Mouse (Mus musculus): ENCODE data around the gene Lrriq3. TPM values are rescaled to one million over a fixed set of nuclear protein-coding genes. Genes with fewer than 3 reads are reported as not detected.

The Lrriq3 gene
- polyA plus RNA-seq, 1 experiment = 0.12 TPM

DNA sequence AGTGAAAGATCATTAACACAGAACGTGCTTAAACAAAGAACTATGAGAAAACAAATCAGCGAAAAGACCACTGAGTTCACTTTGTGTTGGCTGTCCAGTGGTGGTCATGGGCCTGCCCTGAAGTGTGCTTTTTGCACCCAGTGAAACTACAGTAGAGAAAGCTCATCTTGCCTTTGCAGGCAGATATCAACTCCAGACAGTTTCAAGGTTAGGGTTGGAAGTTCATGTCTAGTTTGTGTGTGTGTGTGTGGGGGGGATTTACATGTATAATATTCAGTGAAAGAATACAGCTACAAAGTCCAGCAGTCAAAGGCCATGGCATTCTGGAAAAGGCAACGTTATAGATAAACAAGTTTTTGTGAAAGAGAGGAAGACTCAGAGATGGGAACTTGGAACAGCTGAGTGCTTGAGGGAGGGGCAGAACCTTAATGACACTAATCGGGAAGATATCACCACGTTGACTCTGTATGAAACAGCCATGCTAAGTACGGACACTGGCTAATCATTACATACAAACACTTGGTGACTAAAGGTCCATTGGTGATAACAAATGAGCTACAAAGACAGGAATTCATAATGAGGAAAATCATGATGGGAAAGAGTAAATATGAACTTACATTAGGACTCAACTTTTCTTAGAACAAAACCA, 34.3 kb upstream of the Lrriq3 start:
- H3K4me3 ChIP-seq (ENCODE audit: extremely low read depth, insufficient read depth, insufficient read length) = no peak overlapping the region
- TF ChIP-seq POLR2A (IDR thresholded peaks at IDR 0.05; ENCODE audit: low read depth, low read length) = no peak
- TF ChIP-seq CTCF (IDR thresholded peaks at IDR 0.05; ENCODE audit: extremely low read depth, insufficient read depth, insufficient read length, insufficient replicate concordance) = no peak
- 82% methylated on average over 6 of the region's 6 CpGs for WGBS
- no peaks in the 10 kb centered on the region for H3K4me1 ChIP-seq (ENCODE audit: control insufficient read depth, insufficient read depth, insufficient read length)
- no peak overlapping the region for H3K27ac ChIP-seq (ENCODE audit: insufficient read depth, low read length)
- no peaks in the 10 kb centered on the region for H3K36me3 ChIP-seq (ENCODE audit: control insufficient read depth, insufficient read depth, low read length)
- DNase-seq (ENCODE audit: low read depth in 1 of 2, low spot score in 2 of 2) = no peak
- no peaks in the 10 kb centered on the region for H3K27me3 ChIP-seq (ENCODE audit: control insufficient read depth, insufficient read depth, low read length)

DNA sequence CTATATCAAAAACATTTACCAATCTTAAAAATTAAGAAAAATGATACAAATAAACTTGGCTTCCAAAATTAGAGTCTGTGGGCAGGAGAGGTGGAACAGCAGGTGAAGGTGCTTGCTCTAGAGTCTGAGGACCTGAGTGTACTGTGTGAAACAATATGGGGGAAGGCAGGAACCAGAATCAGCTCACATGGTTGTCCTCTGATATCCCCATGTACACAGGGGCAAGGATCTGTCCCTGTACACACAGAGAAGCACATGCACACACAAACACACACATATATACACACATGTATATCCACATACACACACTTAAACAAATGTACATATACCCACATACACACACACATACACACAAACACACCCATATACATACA, 33.8 kb upstream of the Lrriq3 start:
- no peak for DNase-seq (ENCODE audit: low read depth in 1 of 2, low spot score in 2 of 2)
- Histone ChIP-seq H3K4me1 (ENCODE audit: control insufficient read depth, insufficient read depth, insufficient read length) (no peaks in the 10 kb centered on the region), H3K4me3 (ENCODE audit: extremely low read depth, insufficient read depth, insufficient read length) (no peak overlapping the region), H3K27ac (ENCODE audit: insufficient read depth, low read length) (no peak overlapping the region), H3K36me3 (ENCODE audit: control insufficient read depth, insufficient read depth, low read length) (no peaks in the 10 kb centered on the region), H3K27me3 (ENCODE audit: control insufficient read depth, insufficient read depth, low read length) (no peaks in the 10 kb centered on the region)
- TF ChIP-seq POLR2A (IDR thresholded peaks at IDR 0.05; ENCODE audit: low read depth, low read length) (no peak), CTCF (IDR thresholded peaks at IDR 0.05; ENCODE audit: extremely low read depth, insufficient read depth, insufficient read length, insufficient replicate concordance) (no peak)

DNA sequence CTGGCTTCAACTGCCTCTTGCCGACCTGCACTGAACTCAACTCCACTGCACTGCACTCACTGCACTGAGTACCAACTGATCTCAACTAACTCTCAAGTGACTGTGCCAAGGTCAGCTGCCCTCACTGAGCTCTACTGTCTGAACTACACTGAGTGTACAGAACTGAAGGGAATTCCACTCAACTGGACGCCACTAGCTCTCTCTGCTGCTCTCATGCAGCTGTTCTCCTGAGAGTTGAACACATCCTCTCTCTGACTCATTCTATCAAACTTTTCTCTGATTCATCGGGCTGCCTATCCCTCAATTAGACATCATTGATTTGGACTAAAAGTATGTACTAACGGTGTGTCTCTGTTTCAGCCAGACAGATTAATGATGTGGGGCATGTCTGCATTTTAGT, 15.3 kb upstream of the Lrriq3 start:
- Histone ChIP-seq H3K36me3 (ENCODE audit: control insufficient read depth, insufficient read depth, low read length) (no peaks in the 10 kb centered on the region), H3K4me1 (ENCODE audit: control insufficient read depth, insufficient read depth, insufficient read length) (no peaks in the 10 kb centered on the region), H3K27me3 (ENCODE audit: control insufficient read depth, insufficient read depth, low read length) (no peaks in the 10 kb centered on the region), H3K27ac (ENCODE audit: insufficient read depth, low read length) (no peak overlapping the region), H3K4me3 (ENCODE audit: extremely low read depth, insufficient read depth, insufficient read length) (no peak overlapping the region)
- TF ChIP-seq POLR2A (IDR thresholded peaks at IDR 0.05; ENCODE audit: low read depth, low read length) (no peak), CTCF (IDR thresholded peaks at IDR 0.05; ENCODE audit: extremely low read depth, insufficient read depth, insufficient read length, insufficient replicate concordance) (no peak)
- 86% methylated on average over 4 of the region's 4 CpGs for WGBS
- no peak for DNase-seq (ENCODE audit: low read depth in 1 of 2, low spot score in 2 of 2)

DNA sequence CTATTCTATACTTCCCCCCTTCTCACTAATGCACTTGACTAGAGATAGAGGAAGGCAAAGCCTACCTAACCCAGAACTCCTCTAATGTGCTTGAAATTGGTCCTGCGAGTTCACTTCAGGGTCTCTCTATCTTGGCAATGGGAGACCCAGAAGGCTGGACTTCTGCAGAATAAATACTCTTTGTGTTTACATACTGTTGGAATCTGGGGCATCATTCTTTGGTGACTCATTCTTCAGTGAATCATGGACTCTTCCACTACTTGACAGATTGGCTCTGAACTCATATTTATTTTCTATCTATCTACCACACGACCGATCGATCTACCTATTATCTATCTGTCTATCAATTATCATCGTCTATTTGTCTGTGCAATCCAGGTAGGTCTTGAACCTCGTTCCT, 1.2 kb upstream of the Lrriq3 start:
- TF ChIP-seq CTCF (IDR thresholded peaks at IDR 0.05; ENCODE audit: extremely low read depth, insufficient read depth, insufficient read length, insufficient replicate concordance) = no peak
- H3K4me3 ChIP-seq (ENCODE audit: extremely low read depth, insufficient read depth, insufficient read length) = no peak overlapping the region
- H3K27ac ChIP-seq (ENCODE audit: insufficient read depth, low read length) = no peak overlapping the region
- WGBS = 97% methylated on average over 6 of the region's 6 CpGs
- no peaks in the 10 kb centered on the region; the same call in 1 of the 2 replicates for H3K4me1 ChIP-seq (ENCODE audit: control insufficient read depth, insufficient read depth, insufficient read length)
- peaks cover 8% of the 10 kb centered on the region for H3K36me3 ChIP-seq (ENCODE audit: control insufficient read depth, insufficient read depth, low read length)
- no peaks in the 10 kb centered on the region for H3K27me3 ChIP-seq (ENCODE audit: control insufficient read depth, insufficient read depth, low read length)
- no peak for DNase-seq (ENCODE audit: low read depth in 1 of 2, low spot score in 2 of 2)

DNA sequence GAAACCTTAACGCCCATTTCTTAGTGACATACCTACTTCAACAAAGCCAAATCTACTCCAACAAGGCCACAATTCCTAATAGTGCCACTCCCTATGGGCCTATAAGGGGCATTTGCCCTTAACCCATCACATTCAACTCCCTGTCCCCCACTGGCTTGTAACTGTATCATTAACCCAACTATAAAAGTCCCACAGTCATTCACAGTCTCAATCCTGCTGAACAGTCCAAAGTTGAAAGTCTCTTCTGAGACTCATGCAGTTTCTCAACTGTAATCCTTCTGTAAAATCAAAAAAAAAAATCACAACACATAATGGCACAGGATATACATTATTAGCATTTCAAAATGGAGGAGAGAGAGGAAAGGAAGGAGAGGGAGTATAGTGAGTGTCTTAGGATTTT, 6.0 kb downstream of the Lrriq3 start:
- H3K36me3 ChIP-seq (ENCODE audit: control insufficient read depth, insufficient read depth, low read length) = no peaks in the 10 kb centered on the region
- DNase-seq (ENCODE audit: low read depth in 1 of 2, low spot score in 2 of 2) = no peak
- H3K4me3 ChIP-seq (ENCODE audit: extremely low read depth, insufficient read depth, insufficient read length) = no peak overlapping the region
- TF ChIP-seq POLR2A (IDR thresholded peaks at IDR 0.05; ENCODE audit: low read depth, low read length) = no peak
- no peak for TF ChIP-seq CTCF (IDR thresholded peaks at IDR 0.05; ENCODE audit: extremely low read depth, insufficient read depth, insufficient read length, insufficient replicate concordance)
- 86% methylated on average over 1 of the region's 1 CpGs for WGBS
- no peaks in the 10 kb centered on the region for H3K27me3 ChIP-seq (ENCODE audit: control insufficient read depth, insufficient read depth, low read length)
- H3K4me1 ChIP-seq (ENCODE audit: control insufficient read depth, insufficient read depth, insufficient read length) = no peaks in the 10 kb centered on the region
- no peak overlapping the region for H3K27ac ChIP-seq (ENCODE audit: insufficient read depth, low read length)

DNA sequence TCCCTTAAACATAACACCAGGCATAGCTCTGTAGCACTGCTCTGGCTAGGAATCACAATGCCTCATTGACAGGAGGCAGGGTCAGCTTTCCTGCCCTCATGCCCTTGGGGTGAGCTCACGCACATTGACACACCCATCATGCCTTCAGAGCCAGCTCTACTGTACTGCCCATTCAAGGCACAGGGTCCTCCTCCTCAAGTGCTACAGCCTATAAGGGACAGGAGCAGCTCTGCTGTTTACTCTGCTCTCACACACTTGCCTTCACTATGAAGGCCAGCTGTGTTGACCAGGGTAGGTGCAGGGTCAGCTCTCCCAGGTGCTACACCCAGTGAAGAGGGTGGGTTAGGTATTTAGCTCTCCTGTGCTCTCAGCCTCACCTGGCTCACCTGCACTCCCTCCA, 12.7 kb downstream of the Lrriq3 start:
- TF ChIP-seq POLR2A (IDR thresholded peaks at IDR 0.05; ENCODE audit: low read depth, low read length) (no peak), CTCF (IDR thresholded peaks at IDR 0.05; ENCODE audit: extremely low read depth, insufficient read depth, insufficient read length, insufficient replicate concordance) (no peak)
- H3K27ac ChIP-seq (ENCODE audit: insufficient read depth, low read length) = no peak overlapping the region
- no peak overlapping the region for H3K4me3 ChIP-seq (ENCODE audit: extremely low read depth, insufficient read depth, insufficient read length)
- H3K27me3 ChIP-seq (ENCODE audit: control insufficient read depth, insufficient read depth, low read length) = no peaks in the 10 kb centered on the region
- no peaks in the 10 kb centered on the region for H3K4me1 ChIP-seq (ENCODE audit: control insufficient read depth, insufficient read depth, insufficient read length)
- no peak for DNase-seq (ENCODE audit: low read depth in 1 of 2, low spot score in 2 of 2)
- WGBS = 67% methylated on average over 1 of the region's 1 CpGs
- H3K36me3 ChIP-seq (ENCODE audit: control insufficient read depth, insufficient read depth, low read length) = no peaks in the 10 kb centered on the region

DNA sequence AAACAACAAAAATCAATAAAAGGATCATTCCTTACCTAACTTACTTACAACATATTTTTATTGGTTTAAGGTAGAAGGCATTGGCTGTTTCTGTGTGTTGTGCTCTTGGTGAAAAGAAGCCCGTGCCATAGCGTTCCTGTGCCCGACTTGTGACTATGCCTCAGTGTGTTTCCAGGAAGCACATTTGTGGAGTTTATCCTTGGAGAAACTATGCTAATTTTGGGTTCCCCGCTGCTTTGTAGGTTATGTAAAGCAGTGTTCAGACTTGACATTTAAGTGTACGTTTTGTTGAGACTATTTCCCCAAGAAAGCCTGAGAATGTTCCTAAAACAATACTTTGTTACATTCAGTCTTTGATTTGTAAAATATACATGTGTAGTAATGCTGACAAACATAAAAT, 44.5 kb downstream of the Lrriq3 start:
- 90% methylated on average over 5 of the region's 5 CpGs for WGBS
- no peak for TF ChIP-seq POLR2A (IDR thresholded peaks at IDR 0.05; ENCODE audit: low read depth, low read length)
- TF ChIP-seq CTCF (IDR thresholded peaks at IDR 0.05; ENCODE audit: extremely low read depth, insufficient read depth, insufficient read length, insufficient replicate concordance) = no peak
- Histone ChIP-seq H3K27ac (ENCODE audit: insufficient read depth, low read length) (no peak overlapping the region), H3K27me3 (ENCODE audit: control insufficient read depth, insufficient read depth, low read length) (no peaks in the 10 kb centered on the region), H3K36me3 (ENCODE audit: control insufficient read depth, insufficient read depth, low read length) (no peaks in the 10 kb centered on the region), H3K4me1 (ENCODE audit: control insufficient read depth, insufficient read depth, insufficient read length) (no peaks in the 10 kb centered on the region), H3K4me3 (ENCODE audit: extremely low read depth, insufficient read depth, insufficient read length) (no peak overlapping the region)
- DNase-seq (ENCODE audit: low read depth in 1 of 2, low spot score in 2 of 2) = no peak
